Mouse (Mus musculus) spleen, postnatal 4 days (tissue): ENCODE measurements at regions not wholly inside any gene's neighbourhood (a gene's known extent, or its start where the extent isn't known, plus 50 kb on each side); places are given as distances from the start of the nearest gene placed in this dataset.
"Not testable (repeated sequence)": the region's sequence is repeated elsewhere in the genome, so short reads cannot be mapped to it uniquely, and the experiment has no call there.

Experiments
- DNase-seq, 2 experiments: peaks; one replicate each; pipeline ENCODE4 v3.0.0; 2022; ENCODE audit warnings: low spot score in 2 of 2

DNA sequence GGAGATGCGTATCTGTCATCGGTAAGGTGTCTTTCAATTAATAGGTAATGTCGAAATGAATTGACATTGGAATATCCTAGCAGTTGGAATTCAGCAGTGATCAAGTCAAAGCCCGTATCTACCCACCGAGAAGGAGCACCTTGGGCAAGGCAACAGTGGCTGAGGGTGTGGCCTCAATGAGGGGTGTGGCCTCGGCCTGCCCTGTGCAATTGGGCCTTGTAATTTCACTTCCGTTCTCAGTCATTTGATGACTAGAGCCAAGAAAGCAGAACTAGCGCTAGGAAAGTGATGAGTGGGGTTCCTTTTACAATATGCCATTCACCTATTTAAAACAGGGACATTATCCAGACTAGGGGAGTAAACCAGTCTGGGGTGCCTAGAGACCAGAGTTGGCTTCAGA, 77.6 kb downstream of the Elovl4 start:
- no peak for DNase-seq

DNA sequence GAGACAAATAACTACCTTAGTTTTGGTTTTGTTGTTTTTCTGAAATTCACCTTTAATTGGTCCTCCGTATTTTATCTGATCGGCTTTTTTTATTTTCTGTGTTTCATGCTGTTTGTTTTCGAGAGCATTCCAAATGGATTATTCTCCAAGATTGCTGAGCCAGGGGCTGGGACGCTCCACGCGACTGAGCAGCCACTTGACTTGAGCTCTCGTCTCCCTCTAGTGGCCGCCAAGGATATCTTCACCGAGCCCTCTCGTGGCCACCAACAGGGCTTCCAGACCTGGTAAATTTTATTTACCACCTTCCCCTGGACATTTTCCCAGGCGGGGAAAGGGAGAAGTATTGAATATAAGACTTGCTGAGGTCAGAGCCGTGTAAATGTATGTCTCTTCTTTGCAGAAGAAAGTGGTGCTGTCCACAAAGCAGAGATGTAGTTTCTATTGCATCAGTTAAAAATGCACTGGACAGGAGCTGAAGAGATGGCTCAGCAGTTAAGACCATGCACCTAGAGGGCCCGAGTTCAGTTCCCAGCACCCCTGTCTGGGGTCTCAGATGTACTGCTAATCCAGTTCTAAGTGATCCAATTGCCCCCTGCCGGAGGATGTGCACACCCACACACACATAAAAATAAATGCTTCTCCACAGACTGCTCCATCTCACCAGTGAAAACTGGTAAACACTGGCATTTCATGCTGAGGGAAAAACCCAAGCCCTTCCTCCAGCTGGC, 78.5 kb downstream of the Elovl4 start:
- DNase-seq = peak in 1 of 2 experiments; percentile 71

DNA sequence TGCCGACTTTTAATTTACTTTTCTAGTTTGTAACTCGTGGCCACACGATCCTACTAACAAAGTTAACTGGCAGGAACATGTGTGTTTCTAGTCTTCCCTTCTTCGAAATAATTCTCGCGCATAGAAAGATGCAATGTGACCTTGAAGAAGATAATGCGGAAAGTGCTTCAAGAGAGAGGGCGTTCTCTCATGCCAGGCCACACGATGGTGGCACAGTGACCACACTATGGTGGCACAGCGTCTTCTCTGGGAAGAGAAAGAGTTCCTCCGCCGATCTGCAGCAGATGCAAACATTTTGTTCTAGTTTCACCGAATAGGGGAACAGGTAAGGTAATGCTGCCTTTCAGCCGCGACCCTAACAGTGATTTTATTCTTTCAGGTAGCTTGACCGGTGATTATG, 79.1 kb downstream of the Elovl4 start:
- no peak for DNase-seq

DNA sequence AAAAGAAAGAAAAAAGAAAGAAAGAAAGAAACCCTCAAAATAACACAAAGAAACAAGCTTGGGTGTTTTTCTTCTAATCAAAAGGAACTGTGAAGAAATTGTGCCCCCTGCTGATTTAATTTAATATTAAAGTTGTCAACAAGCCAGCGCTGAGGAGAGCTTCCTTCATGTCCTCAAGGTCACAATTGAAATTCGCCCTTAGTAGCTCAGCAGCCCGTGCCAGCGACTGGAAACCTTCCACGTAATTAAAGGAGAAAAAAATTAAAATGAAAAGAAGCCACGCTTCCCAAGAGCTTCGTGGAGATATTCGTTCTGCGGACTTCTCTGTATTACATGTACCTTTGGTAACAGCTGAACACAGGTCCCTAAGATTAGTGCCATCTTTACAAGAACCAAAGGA, 80.0 kb downstream of the Elovl4 start:
- no peak for DNase-seq

DNA sequence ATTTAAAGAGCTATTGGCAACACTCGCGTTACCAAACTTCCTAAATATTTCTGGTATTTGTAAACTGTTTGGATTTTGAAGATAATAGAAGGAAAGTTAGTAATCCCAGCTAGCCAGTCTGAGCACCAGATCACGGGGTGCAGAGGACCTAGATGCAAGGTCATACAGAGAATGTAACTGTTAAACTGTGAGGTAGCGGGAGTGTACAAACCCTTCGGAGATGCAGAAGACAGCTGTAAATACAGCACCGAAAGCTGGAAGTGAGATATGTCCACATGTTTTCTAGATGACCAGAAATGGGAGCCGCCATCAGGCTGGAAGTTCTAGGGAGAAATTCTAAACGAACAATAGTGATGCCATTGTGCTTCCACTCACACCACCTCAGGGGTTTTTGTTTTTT, 80.5 kb downstream of the Elovl4 start:
- DNase-seq = no peak

DNA sequence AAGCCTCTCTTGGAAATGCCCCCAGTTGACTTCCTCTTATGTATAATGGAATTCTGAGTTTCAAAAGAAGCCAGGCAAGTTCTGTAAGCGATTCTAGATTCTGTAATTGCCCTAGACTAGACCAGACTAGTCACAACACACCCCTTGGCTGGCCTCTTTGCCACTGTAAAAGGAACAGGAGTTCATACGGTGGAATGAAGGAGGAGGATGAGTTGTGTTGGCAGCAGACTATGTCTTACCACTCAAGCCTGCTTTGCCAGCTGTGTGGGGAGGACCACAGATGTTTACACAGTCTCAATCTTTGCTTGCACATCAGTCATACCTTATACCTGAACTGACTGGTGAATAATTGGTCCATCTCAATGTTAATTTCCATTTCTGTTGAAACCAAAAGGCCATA, 85.1 kb downstream of the Elovl4 start:
- no peak for DNase-seq

DNA sequence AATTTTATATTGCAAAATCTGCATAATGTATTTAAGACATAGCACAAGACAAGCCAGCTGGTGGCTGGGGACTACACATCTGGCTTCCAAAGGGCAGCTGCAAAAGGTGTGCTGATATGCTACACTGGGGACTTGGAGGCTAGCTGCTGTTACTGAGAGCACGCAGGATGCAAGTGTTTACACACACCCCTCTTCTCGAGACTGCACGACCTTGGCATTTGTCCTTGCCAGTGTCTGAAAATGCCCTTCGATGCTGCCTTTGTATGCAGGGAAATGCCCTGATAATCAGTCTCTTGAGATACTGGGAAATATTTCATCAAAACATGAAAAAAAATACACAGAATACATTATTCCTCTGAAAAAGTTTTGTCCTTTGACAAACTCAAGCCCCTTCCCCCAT, 86.3 kb downstream of the Elovl4 start:
- no peak for DNase-seq

DNA sequence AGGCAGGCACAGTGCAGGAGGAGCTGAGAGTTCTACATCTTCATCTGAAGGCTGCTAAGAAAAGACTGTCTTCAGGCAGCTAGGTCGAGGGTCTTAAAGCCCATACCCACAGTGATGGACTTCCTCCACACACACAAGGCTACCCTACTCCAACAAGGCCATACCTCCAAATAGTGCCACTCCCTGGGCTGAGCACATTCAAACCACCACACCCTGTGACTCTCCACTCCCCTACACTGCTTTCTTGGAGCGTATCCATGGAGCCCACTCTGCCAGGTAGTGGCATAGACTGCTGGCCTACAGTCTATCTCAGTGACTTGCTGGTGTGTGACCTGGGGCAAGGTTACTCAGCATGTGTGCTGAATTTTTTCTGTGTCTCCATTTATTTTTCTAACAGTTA, 88.0 kb downstream of the Elovl4 start:
- not testable (repeated sequence) for DNase-seq

DNA sequence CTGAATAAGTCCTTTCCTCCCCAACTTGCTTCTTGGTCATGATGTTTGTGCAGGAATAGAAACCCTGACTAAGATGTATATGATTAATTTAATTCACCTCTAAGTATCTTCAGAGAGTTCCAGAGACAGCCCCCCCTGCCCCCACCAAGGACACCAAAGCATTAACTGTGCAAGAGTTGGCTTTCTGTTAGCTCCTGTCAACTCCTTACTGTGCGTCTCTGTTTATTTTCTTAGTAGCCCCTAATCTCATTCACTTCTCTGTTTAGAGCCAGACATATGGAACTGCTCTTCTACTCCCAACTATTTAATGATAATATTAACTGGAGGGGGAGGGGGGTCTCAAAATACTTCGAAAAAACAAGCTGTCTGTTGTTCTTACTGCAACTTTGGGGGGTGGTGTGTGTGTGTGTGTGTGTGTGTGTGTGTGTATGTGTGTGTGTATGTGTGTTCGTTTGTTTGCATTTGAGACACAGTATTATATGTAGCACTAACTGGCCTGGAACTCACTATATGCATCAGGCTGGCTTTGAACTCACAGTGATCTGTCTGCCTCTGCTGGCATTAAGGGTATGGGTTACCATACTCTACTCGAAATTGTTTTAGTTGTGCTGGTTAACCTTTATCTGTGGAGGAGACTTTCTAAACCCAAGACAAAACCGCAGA, 89.8 kb downstream of the Elovl4 start:
- no peak for DNase-seq

DNA sequence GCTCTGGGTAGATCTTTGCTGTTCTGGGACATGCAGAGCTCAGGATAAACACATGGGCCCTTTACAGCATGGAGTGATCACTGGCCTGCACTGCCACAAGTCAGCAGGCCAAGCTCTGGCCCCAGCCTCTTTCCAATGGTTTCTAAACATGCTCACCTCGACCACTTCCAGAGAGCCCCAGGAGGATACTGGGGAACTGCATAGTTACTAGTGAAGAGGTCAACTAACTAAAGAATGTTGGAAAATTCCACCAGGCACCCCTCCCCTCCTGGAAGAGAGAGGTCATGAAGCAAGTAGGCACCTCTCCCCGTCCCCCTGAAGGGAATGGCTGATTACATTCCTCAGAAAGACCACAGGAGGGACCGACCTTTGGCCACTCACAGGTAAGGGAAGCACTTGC, 98.7 kb downstream of the Elovl4 start:
- DNase-seq = no peak

DNA sequence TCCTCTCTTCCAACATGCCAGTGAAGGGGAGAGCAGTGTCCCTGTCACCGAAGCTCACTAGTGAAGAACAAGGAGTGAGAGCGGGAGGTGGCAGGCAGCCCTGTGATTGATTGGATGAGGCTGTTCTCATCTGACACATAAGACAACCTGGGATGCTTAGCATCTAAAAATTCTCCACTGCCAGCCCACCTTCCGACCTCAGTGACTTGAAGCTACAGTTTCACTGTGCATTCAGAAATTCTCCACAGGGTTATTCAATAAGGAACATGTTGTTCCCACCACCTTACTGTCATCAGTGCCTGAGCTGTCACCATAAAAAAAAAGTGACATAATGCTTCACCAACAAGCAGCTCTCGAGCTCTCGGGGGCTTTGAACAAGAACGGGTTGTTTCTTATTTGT, 100.0 kb downstream of the Elovl4 start:
- no peak for DNase-seq

DNA sequence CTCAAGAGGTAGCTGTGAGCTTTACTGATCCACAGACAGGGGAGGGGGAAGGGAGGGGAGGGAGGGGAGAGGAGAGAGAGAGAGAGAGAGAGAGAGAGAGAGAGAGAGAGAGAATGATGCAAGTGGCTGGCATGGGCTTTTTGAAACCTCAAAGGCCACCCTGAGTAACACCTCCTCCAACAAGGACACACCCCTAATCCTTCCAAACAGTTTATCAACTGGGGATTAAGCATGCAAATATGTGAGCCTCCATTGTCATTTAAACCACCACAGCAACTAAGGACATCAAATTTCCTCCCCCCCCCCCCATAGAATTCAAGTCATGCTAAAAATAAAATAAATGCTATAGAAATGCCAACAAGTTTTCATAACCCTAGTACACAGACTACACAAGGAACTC, 101.9 kb downstream of the Elovl4 start:
- DNase-seq = no peak

DNA sequence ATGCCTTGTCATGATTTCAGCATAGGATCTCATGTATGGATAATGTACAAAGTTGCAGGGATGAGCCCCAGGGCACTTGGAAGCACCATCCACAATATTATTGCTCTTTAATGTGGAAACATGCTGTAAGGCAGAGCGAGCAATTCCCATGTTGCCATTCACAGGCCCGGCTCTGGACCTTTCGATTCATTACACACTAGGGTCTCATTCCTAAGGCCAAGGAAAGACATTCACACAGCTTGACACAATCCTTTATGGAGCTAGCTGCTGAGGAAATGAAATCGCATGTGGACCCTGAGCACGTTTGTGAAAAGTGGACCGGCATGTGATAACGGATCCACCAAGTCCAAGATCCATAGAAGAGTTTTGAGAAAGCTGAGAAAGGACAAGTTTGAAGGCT, 105.2 kb downstream of the Elovl4 start:
- DNase-seq = no peak

DNA sequence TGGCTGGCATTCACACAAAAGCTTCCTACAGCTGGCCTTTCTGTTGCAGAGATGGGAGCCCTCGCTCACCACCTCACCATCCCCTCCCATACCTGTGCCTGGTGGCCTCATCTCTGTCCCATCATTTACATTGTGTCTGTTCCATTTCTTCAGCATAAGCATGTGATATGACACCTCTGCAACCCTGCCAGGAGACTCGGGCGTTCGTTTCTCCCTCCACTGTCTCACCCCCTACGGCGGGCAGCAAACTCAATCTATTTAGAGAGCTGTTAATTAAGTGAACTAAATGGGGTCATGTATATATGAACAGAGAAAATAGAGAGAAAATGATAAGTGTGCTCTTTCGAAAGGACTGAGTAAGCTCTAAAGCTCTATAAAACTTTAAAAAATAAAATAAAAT, 106.0 kb downstream of the Elovl4 start:
- DNase-seq = no peak

DNA sequence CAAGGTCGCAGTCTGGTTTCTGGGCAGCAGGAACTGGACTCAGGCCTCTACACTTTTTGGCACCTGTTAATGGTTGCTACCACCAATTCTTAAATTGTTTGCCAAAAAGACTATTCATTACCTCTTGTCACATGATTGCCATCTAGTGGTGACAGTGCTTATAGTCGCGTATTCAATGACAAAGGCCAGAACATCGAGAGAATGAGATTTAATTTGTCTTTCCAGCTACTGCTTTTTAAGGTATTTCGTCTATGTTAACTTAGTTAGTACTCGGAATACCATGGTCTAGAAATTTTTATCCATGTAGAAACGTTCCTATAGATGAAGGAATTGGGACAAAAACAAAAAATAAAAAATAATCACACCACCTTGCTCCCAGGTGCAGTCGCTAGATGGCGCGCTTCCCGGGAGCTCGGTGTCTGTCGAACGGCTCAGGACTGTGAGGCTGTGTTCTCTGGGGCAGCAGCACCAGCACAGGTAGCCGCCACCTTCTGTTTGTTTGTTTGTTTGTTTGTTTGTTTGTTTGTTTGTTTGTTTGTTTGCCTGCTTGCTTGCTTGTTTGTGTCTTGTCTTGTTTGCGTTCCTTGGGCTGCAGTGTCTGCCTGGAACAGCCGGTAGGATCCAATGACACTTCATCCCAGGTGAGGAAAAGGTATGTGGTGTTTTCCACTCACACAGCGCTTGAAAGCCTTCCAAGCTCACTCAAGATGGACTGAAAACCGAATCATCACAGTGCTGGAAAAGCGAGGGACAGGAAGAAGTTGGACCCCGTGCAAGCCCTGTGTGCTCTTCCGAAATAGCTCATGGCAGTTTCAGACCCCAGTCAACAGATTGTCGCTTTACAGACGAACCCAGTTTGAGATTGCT, 114.5 kb downstream of the Elovl4 start:
- DNase-seq = peak; percentile 40 to 85
